Mouse (Mus musculus) forebrain, postnatal 0 days (tissue): ENCODE results near the gene Armc9. TPM values are rescaled to one million over a fixed set of nuclear protein-coding genes. Genes with fewer than 3 reads are reported as not detected.

Source experiments
- ATAC-seq: fragments of 200-750 bp; cut with Nextera tagmentation; 2 replicates; pipeline ENCODE4 v1.8.0; 2017; ENCODE audit warnings: mild to moderate bottlenecking, moderate library complexity
- DNase-seq: peaks from one replicate; pipeline ENCODE4 v3.0.0-alpha.2; 2015
- H3K27ac ChIP-seq: fragments of 300-500 bp; sonication (generic); 2 replicates; pipeline ENCODE4 v1.5.1; 2014; ENCODE audit warnings: low read depth, mild to moderate bottlenecking, antibody characterized with exemption, low read length, moderate library complexity, mixed read lengths
- H3K27me3 ChIP-seq: fragments of 300-500 bp; sonication (generic); 2 replicates; pipeline ENCODE4 v1.6.1; 2014; ENCODE audit warnings: mild to moderate bottlenecking, low read length, mixed read lengths; ENCODE audit not compliant: insufficient read depth
- H3K36me3 ChIP-seq: fragments of 300-500 bp; sonication (generic); 2 replicates; pipeline ENCODE4 v1.6.1; 2014; ENCODE audit warnings: mild to moderate bottlenecking, moderate library complexity; ENCODE audit not compliant: insufficient read depth
- H3K4me1 ChIP-seq: fragments of 300-500 bp; sonication (generic); 2 replicates; pipeline ENCODE4 v1.6.1; 2014; ENCODE audit warnings: antibody characterized with exemption; ENCODE audit not compliant: insufficient read depth
- H3K4me2 ChIP-seq: fragments of 300-500 bp; sonication (generic); 2 replicates; pipeline ENCODE4 v1.6.1; 2014; ENCODE audit warnings: low read depth, mild to moderate bottlenecking, moderate library complexity
- H3K4me3 ChIP-seq: fragments of 300-500 bp; sonication (generic); 2 replicates; pipeline ENCODE4 v1.5.1; 2014; ENCODE audit warnings: low read depth, low read length, mixed read lengths
- H3K9ac ChIP-seq: fragments of 300-500 bp; sonication (generic); 2 replicates; pipeline ENCODE4 v1.6.1; 2014; ENCODE audit warnings: mild to moderate bottlenecking
- H3K9me3 ChIP-seq: fragments of 300-500 bp; sonication (generic); 2 replicates; pipeline ENCODE4 v1.6.1; 2016; ENCODE audit warnings: low read length
- CTCF ChIP-seq: sonication (generic); IDR thresholded peaks from 2 replicates; pipeline ENCODE4 v1.5.1; 2016; ENCODE audit warnings: antibody characterized with exemption, control low read depth, low read depth
- whole genome bisulfite sequencing: fragments of 180-500 bp; shearing (Covaris S2); extraction: QIAGEN DNeasy Blood & Tissue Kit; methylation state at CpG from one replicate; pipeline ENCODE4 v1.1.7; 2014; 5-methylcytosine and 5-hydroxymethylcytosine counted together
- polyA plus RNA-seq: library from polyadenylated mRNA; unstranded; fragments of >200 nt; fragmentation: Nextera tagmentation; extraction: Ambion mirVana; gene quantifications from 2 replicates; pipeline ENCODE4 v1.2.1, GENCODE M21; 2015
- total RNA-seq: library from RNA; depleted of rRNA; stranded (reverse); fragments of >200 nt; gene quantifications from 2 replicates; pipeline ENCODE4 v1.2.3, GENCODE M21; 2014

Gene Armc9
- total and polyA plus RNA-seq, 2 experiments from 2014 or later: 29.1 to 35.2 TPM

DNA sequence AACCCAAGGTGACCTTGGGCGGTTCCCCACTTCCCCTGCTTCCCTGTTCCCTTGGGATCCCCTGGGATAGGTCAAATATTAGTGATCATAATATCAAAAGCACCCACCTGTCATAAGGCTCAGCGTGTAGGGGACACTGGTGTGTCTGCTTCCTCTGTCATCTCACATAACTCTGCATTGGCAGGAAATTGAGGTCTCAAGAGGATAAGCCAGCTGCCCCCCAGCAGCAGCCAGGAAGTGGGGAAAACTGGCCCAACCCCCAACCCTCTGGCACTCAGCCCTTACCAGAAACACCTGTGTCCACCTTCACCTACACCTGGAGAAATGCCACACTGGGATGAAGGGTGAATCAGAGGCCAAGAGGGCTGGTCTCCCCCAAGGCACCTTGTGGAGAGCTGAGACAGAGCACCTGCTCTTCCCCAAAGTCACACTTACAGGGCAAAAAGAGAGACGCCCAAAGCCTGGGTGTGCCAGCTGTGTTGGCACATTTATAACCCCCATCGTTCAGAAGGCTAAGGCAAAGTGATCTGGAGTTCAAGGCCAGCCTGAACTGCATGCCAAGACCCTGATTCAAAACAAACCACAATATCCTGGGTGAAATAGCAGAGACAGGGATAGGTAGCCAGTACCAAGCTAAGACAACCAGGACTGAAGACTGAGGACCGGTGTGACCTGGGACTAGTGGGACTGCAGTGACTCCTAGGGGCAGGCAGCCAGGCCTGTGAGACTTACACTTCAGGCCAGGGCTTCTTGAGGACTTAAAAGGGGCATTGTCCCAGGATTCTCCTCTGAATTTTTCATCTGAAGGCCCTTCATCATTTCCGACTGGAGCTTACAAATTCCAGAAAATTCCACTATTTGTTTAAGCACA lies 146.9 kb downstream of the Armc9 start:
- ATAC-seq: no peak
- H3K4me3 ChIP-seq: no peak overlapping the region
- no peak overlapping the region for H3K9ac ChIP-seq
- peaks cover 4% of the 10 kb centered on the region; the same call in 1 of the 2 replicates for H3K4me1 ChIP-seq
- no peak overlapping the region for H3K4me2 ChIP-seq
- no peaks in the 10 kb centered on the region for H3K9me3 ChIP-seq
- no peaks in the 10 kb centered on the region for H3K27me3 ChIP-seq
- DNase-seq: no peak
- H3K27ac ChIP-seq: no peak overlapping the region
- no peak; the same call in 1 of the 2 replicates for TF ChIP-seq CTCF
- H3K36me3 ChIP-seq: no peaks in the 10 kb centered on the region
- WGBS: 58% methylated on average over 6 of the region's 6 CpGs

DNA sequence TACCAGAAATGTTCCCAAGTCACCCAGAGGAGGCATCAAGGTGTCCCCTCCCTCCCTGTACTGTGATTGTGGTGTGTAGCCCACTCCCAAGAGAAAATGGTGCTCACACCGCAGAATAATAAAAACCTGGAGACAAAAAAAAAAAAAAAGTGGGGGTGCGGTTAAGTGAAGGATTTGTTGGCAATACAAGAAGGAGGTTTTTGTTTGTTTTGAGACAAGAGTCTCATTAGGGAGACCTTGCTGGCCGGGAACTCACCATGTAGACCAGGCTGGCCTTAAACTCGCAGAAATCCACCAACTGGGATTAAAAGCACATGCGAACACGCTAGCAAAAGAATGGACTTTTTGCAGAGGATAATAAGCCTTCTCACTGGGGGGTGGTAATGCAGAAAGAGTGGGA lies 148.0 kb downstream of the Armc9 start, which contains the start of gene B3gnt7:
TSS of gene B3gnt7 (plus strand) at position 301 of the 400 bp plus-strand sequence.
- TF ChIP-seq CTCF: no peak
- H3K27me3 ChIP-seq: no peaks in the 10 kb centered on the region
- DNase-seq (peak; percentile 9), ATAC-seq (no peak)
- H3K36me3 ChIP-seq: no peaks in the 10 kb centered on the region
- WGBS: 18% methylated on average over 6 of the region's 6 CpGs
- peak within 1 kb of the TSS; percentile 93 for H3K4me2 ChIP-seq
- H3K27ac ChIP-seq: peak within 1 kb of the TSS; percentile 40; the same call in 1 of the 2 replicates
- H3K9me3 ChIP-seq: no peaks in the 10 kb centered on the region
- H3K4me3 ChIP-seq: peak within 1 kb of the TSS; percentile 66
- peak within 1 kb of the TSS; percentile 65 for H3K9ac ChIP-seq
- H3K4me1 ChIP-seq: peaks cover 4% of the 10 kb centered on the region; the same call in 1 of the 2 replicates

DNA sequence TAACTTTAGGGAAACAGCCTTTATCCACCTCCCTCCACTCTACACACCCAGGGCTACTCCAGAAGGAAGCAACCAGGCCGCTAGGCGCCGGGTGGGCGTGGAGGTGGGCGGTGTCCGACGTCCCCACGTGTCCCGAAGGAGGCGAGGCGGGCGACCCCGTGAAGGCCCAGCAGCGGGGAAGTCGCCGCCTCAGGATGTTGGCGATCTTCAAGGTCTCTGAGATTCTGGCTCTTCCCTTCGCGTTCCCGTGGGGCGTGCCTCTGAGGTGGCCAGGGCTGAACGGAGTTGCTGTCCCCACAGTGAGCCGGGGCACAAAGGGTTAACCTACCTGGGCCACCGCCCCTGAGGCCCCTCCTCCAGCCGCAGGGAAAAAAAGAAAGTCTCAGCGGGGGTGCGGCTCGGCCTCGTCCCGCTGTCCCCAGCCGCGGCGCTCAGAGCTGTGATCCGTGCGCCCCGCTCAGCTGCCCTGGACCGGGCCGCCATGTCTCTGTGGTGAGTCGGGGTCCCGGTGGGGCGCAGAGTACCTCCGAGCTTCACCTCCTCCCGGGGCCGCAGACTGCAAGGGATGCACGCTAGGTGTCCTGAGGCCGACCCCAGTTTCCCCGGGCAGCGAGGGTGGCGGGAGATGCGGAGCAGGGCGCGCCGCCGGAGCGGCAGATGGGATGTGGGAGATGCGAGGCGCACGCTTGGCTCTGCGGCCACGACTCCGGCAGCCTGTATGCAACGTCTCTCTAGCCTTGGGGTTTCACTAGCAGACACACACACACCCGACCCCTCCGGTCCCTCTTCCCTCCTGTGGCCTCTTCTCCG lies 148.7 kb downstream of the Armc9 start:
- Histone ChIP-seq H3K9me3 (no peaks in the 10 kb centered on the region), H3K9ac (peak overlapping the region; percentile 65), H3K4me3 (peak overlapping the region; percentile 66), H3K27me3 (no peaks in the 10 kb centered on the region), H3K36me3 (no peaks in the 10 kb centered on the region), H3K4me2 (peak overlapping the region; percentile 93), H3K4me1 (peaks cover 4% of the 10 kb centered on the region; the same call in 1 of the 2 replicates), H3K27ac (peak overlapping the region; percentile 40; the same call in 1 of the 2 replicates)
- peak; percentile 71 for DNase-seq
- WGBS: 1% methylated on average over 56 of the region's 65 CpGs
- TF ChIP-seq CTCF: peak; percentile 38
- ATAC-seq: peak; percentile 89

DNA sequence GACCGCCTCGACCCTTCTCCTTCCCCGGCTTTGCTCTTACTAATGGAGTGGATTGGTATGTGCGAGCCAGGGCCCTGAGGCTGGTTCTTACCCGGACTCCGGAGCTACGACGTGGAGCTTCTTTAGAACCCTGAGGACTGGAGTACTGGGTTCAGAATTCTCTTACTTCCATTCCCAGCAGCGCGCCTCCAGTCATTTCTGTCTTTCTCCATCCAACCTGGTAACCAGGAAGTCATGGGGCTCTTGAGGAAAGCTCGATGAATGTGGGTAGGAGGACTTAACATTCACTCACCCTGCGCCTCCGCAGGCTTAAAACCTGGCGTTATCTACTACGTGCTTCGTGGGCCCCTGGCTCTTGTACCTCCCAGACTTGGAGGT lies 149.3 kb downstream of the Armc9 start:
- DNase-seq: peak; percentile 50
- WGBS: 3% methylated on average over 15 of the region's 16 CpGs

DNA sequence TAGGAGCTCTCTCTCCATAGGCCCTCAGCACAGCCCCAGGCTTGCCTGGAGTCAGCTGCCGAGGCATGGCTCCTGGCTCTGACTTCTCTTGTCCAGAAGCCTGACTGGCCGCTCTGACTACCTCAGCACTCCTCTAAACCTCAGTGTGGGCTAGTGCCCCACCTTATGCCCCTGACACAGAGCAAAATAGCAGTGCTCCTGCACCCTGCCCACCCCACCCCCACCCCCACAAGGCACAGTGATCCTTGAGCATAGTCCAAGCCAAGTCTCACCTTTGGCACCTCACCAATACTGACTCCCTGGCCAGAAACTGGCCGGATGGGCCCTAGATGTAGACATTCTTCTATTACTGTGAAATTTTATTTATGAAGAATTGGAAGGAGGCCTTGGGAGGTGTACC lies 152.1 kb downstream of the Armc9 start:
- no peak overlapping the region for H3K9ac ChIP-seq
- no peaks in the 10 kb centered on the region for H3K27me3 ChIP-seq
- no peaks in the 10 kb centered on the region for H3K9me3 ChIP-seq
- 87% methylated on average over 3 of the region's 3 CpGs for WGBS
- H3K4me2 ChIP-seq: no peak overlapping the region
- TF ChIP-seq CTCF: no peak
- no peaks in the 10 kb centered on the region for H3K36me3 ChIP-seq
- H3K4me1 ChIP-seq: peaks cover 4% of the 10 kb centered on the region; the same call in 1 of the 2 replicates
- no peak overlapping the region for H3K4me3 ChIP-seq
- no peak overlapping the region for H3K27ac ChIP-seq
- DNase-seq: no peak
- ATAC-seq: no peak

More for the DNA sequence above, 149.3 kb downstream of the Armc9 start:
- Histone ChIP-seq H3K4me2 (peak overlapping the region; percentile 93), H3K36me3 (no peaks in the 10 kb centered on the region), H3K4me3 (peak overlapping the region; percentile 66), H3K9me3 (no peaks in the 10 kb centered on the region), H3K27me3 (no peaks in the 10 kb centered on the region), H3K27ac (peak overlapping the region; percentile 40; the same call in 1 of the 2 replicates), H3K9ac (peak overlapping the region; percentile 65), H3K4me1 (peaks cover 4% of the 10 kb centered on the region; the same call in 1 of the 2 replicates)
- no peak for TF ChIP-seq CTCF
- peak; percentile 36 for ATAC-seq

DNA sequence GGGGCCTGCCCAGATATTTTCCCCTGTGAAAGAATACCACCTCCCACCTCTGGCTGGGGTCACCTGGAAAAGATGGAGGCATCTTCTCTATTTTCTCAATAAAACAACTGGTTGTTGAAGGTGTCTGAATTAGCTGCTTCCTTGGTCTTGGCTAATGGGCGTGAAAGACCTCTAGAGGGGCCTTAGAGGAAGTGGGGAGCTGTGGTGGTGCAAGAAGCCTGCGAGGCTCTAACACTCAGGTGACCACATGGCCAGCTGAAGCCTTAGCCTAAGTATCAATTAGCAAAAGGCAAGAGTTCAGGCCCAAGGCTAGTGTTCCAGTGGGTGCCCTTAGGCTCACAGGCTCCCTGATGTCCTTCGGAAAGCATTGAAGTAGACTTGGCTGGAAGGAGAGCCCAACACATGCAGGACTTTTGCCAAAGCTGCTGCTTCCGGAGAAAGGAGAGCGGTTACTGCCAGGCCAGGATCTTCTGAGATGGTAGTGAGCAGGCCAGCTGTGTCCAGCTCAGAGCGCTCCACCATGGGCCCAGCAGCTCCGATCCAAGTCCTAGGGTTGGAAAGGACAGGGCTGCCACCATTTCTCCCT lies 152.7 kb downstream of the Armc9 start:
- ATAC-seq: no peak
- H3K27me3 ChIP-seq: no peaks in the 10 kb centered on the region
- no peak overlapping the region for H3K4me2 ChIP-seq
- no peaks in the 10 kb centered on the region for H3K9me3 ChIP-seq
- H3K4me3 ChIP-seq: no peak overlapping the region
- peaks cover 4% of the 10 kb centered on the region; the same call in 1 of the 2 replicates for H3K4me1 ChIP-seq
- no peak overlapping the region for H3K9ac ChIP-seq
- no peak for DNase-seq
- 79% methylated on average over 7 of the region's 7 CpGs for WGBS
- H3K27ac ChIP-seq: no peak overlapping the region
- H3K36me3 ChIP-seq: no peaks in the 10 kb centered on the region
- no peak for TF ChIP-seq CTCF
